Mouse (Mus musculus) naive thymus-derived CD4-positive, alpha-beta T cell, adult 5 months (primary cell): Measurements from ENCODE around the gene Gapdh. TPM values are rescaled to one million over a fixed set of nuclear protein-coding genes. Genes with fewer than 3 reads are reported as not detected.

Experiments
- polyA plus RNA-seq: library from polyadenylated mRNA; unstranded; fragments of 100-300 nt; shearing (Covaris generic); gene quantifications from one replicate; pipeline ENCODE4 v1.2.1, GENCODE M21; 2017

Gene Gapdh
- 201 TPM for polyA plus RNA-seq

DNA sequence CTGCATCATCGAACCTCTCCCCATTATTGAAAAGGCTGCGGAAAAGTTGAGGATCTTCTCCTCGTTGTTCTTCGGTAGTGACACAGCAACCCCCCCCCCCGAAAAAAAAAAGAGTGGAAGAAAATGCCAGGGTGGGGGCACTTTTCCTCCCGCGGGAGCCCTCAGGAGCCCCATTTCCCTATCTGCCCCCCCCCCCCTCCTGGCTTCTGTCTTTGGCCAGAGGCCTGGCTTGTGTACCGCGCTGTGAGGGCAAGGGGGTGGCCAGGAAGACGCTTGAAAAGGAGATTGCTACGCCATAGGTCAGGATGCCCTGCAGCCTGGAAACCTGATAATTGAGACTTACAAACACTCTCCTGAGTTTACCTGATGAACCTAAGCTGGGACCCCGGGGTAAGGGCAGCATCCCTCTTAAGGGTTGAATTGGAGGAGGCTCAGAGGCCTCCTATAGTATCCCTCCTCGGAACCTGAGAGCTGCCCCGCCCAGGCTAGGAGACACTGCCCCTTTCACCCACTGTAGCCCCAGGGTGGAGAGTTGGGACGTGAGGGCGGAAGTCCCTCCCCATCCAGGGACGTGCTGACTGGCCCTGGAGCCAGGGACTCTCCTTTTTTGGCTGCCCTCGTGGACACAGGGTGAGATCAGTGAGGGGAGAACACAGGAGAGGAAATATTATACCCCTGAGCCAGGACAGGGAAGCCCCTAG, at the start of gene Gapdh:
Gene Gapdh, minus strand, starts transcription at position 417 of the 701 bp plus-strand sequence.

DNA sequence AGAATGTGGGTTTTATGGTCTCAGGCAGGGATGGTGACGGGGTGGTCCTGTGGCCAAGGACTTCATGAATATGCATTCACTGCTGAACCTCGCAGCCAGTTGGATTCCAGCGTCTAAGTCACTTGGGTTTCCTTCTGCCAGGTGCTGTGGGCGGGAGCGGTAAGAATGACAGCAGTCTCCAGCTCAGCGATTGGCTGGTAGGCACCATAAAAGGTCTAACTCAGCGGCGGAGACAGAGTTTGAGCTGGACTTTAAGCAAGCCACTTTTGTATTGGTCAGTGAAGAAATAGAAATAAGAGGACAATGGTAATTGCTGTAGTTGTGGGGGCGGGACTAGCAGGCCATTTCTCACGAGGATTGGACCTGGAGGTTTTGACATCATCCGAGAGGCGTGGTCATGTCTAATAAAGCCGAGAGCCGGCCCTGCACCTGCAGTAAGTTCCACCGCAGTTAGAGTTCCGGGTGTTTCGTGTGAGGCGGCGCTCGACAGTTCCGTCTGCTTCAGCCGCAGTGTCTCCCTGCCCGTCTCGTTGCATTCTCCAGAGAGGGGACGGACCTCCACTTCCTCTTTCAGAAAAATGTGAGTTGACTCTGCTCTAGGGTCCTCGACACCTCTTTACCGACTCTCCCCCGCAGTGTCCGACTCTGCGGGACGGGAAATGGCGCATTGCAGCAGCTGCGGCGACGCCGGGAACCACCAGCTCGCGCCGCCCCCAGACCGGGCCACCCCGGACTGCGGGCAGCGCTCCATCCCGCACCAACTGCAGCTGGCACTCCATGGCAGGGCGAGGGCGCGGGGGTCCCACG, 49.1 kb upstream of the Gapdh start, which contains the start of gene Vamp1:
Gene Vamp1, plus strand, starts transcription at position 404 of the 807 bp plus-strand sequence.

DNA sequence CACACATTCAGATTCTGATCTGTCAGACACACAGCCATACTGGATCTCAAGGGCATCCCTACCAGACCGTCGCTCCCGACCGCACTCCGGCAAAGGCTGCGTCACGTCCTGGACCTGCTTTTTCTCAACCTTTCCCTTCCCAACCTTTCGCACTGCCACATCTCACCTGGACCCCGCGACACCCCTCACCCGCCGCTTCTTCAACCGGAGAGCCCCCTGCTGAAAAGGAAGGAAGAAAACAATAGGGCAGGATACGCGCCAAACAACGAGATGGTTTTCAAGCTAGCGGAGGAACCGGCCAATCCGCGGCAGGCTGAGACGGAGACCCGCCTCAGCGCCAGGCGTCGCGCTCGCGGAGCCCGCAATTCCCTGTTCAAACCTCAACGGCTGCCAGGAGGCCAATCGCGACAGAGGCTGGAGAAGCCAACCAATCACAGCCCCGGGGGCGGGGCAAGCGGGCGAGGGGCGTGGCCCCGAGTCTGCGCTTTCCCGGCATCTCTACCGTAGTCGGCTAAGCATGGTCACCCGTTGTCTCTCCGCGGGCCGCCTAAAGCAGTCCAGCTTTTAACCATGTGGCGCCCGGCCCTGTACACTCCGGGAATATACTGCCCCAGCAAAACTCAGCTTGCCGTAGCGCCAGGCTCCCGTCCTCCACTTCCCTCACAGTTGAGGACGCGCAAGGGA, 25.2 kb upstream of the Gapdh start, which contains the start of the genes Ncapd2 and Mrpl51:
Gene Ncapd2, minus strand, starts transcription at position 370 of the 684 bp plus-strand sequence.
Gene Mrpl51, plus strand, starts transcription at position 470 of the 684 bp plus-strand sequence.

DNA sequence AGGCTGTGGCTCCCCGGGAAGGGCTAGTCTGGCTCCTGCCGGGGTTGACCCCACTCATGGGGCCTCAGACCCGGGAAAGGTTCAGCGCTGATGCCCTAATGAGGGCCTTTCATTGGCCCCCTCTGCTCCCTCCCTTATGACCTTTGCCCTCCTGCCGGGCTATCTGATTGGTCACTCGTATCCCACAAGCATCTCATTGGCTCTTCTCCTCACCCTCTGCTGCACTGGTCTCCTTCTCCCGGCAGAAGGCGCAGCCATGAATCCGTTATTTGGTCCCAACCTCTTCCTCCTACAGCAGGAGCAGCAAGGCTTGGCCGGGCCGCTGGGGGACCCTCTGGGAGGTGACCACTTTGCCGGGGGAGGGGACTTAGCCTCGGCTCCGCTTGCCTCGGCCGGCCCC, 21.3 kb downstream of the Gapdh start, which contains the start of gene Iffo1:
Gene Iffo1, plus strand, starts transcription at position 241 of the 400 bp plus-strand sequence.

DNA sequence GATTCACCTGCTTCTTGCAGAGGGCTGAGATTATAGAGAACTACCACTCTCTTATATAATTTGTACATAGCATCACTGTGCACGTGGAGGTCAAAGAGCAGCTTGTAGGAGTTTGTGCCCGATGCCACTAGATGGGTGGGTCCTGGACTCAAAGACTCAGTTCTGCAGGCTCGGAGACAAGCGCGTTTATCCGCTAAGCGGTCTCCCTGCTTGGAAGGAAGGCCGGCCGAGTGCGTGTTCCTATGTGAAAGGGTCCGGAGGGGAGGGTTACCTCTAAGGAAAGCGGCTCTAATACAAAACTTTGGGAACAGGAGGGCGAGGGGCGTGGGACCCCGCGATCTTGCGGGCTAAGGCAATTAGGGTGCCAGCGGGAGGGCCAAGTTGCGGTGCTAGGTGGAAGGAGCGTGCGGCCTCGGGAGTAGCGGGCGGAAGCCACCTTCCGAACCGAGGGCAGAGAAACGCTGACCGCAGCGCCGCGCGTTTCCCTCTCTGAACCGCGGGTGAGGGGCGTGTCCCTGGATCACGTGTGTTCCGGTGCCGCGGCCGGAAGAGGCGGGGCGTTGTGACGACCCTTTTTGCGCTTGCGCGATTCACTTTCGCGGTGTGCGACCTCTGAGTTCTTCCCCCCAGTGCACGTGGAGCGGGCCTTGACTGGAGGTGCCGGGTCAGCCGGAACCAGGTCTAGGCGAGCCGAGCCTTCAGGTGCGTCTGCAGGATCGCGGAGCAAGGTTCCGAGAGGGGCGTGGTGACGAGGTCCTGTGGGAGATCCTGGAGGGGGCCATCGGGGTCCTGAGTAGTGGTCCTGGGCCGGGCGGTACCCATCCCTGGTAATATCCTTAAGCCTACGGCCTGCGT, 34.7 kb downstream of the Gapdh start, which contains the start of gene Nop2:
Gene Nop2, plus strand, starts transcription at position 608 of the 855 bp plus-strand sequence.

Other genes with a start within 250 kb of the Gapdh start
- 7.9 TPM for gene Ptms, start 246.4 kb downstream of the Gapdh start, polyA plus RNA-seq
- gene Mlf2, start 235.1 kb downstream of the Gapdh start, polyA plus RNA-seq = 126 TPM
- gene Cops7a, start 200.9 kb downstream of the Gapdh start, polyA plus RNA-seq = 42.9 TPM
- not detected for gene Pianp, start 169.8 kb downstream of the Gapdh start, polyA plus RNA-seq
- 64.7 TPM for gene Zfp384, start 157.3 kb downstream of the Gapdh start, polyA plus RNA-seq
- 74.8 TPM for gene Ing4, start 126.7 kb downstream of the Gapdh start, polyA plus RNA-seq
- 11.1 TPM for gene Acrbp, start 116.8 kb downstream of the Gapdh start, polyA plus RNA-seq
- 3.6 TPM for gene Lpar5, start 98.5 kb downstream of the Gapdh start, polyA plus RNA-seq
- 57.3 TPM for gene Chd4, start 70.5 kb downstream of the Gapdh start, polyA plus RNA-seq
- 39.7 TPM for gene Nop2, start 34.6 kb downstream of the Gapdh start, polyA plus RNA-seq
- gene Iffo1, start 21.2 kb downstream of the Gapdh start, polyA plus RNA-seq = 20.2 TPM
- gene Ncapd2, start 25.2 kb upstream of the Gapdh start, polyA plus RNA-seq = 17.0 TPM
- gene Mrpl51, start 25.3 kb upstream of the Gapdh start, polyA plus RNA-seq = 37.5 TPM
- 46.2 TPM for gene Vamp1, start 49.1 kb upstream of the Gapdh start, polyA plus RNA-seq
- 60.2 TPM for gene Tapbpl, start 65.4 kb upstream of the Gapdh start, polyA plus RNA-seq
- gene Cd27, start 70.5 kb upstream of the Gapdh start, polyA plus RNA-seq = 455 TPM
- gene Tuba3a, start 119.6 kb upstream of the Gapdh start, polyA plus RNA-seq = 2.0 TPM
- gene Ltbr, start 147.4 kb upstream of the Gapdh start, polyA plus RNA-seq = not detected
- 0.19 TPM for gene Scnn1a, start 154.2 kb upstream of the Gapdh start, polyA plus RNA-seq
- gene Tnfrsf1a, start 182.9 kb upstream of the Gapdh start, polyA plus RNA-seq = 100.0 TPM
- 0.17 TPM for gene Plekhg6, start 214.3 kb upstream of the Gapdh start, polyA plus RNA-seq